Mouse (Mus musculus) liver, adult 2 months (tissue): ENCODE data around the gene Zdhhc14. TPM values are rescaled to one million over a fixed set of nuclear protein-coding genes. Genes with fewer than 3 reads are reported as not detected.

ENCODE experiments used
- DNase-seq: peaks from one replicate; pipeline ENCODE4 v3.0.0-alpha.2; 2011; ENCODE audit warnings: low read depth, low spot score; ENCODE audit errors: extremely low read depth
- H3K27ac ChIP-seq: fragments of 200-500 bp; replicated peaks from 2 replicates; pipeline ENCODE4 v1.5.1; 2012; ENCODE audit warnings: low read depth, mild to moderate bottlenecking, control low read depth, inconsistent platforms, low read length; ENCODE audit not compliant: insufficient read depth
- H3K27me3 ChIP-seq: fragments of 200-500 bp; 2 replicates; pipeline ENCODE4 v1.6.1; 2012; ENCODE audit warnings: mild to moderate bottlenecking, moderate library complexity, low read length, inconsistent platforms; ENCODE audit not compliant: control insufficient read depth, insufficient read depth
- H3K36me3 ChIP-seq: fragments of 200-500 bp; 2 replicates; pipeline ENCODE4 v1.6.1; 2012; ENCODE audit warnings: low read length, inconsistent platforms; ENCODE audit not compliant: control insufficient read depth, insufficient read depth
- H3K4me1 ChIP-seq: fragments of 200-500 bp; 2 replicates; pipeline ENCODE4 v1.6.1; 2011; ENCODE audit warnings: low read length; ENCODE audit not compliant: control insufficient read depth, insufficient read depth
- H3K4me3 ChIP-seq: fragments of 200-500 bp; 2 replicates; pipeline ENCODE4 v1.5.1; 2011; ENCODE audit warnings: low read depth, mild to moderate bottlenecking, control low read depth, low read length, moderate library complexity; ENCODE audit not compliant: insufficient read depth
- H3K79me2 ChIP-seq: fragments of 200-500 bp; 2 replicates; pipeline ENCODE4 v1.6.1; 2012; ENCODE audit warnings: inconsistent platforms, mild to moderate bottlenecking, low read length, moderate library complexity; ENCODE audit not compliant: control insufficient read depth, insufficient read depth
- H3K9ac ChIP-seq: fragments of 200-500 bp; 2 replicates; pipeline ENCODE4 v1.6.1; 2012; ENCODE audit warnings: low read depth, mild to moderate bottlenecking, control low read depth, inconsistent platforms, low read length
- CTCF ChIP-seq: fragments of 200-500 bp; IDR thresholded peaks from 2 replicates; pipeline ENCODE4 v1.5.1; 2011; ENCODE audit warnings: low read depth, low read length, control low read depth
- POLR2A ChIP-seq: fragments of 200-500 bp; IDR thresholded peaks from 2 replicates; pipeline ENCODE4 v1.6.1; 2011; ENCODE audit warnings: low read length, control low read depth; ENCODE audit not compliant: insufficient read depth; ENCODE audit errors: extremely low read depth
- WGBS: fragments of 180-500 bp; shearing (Covaris S2); methylation state at CpG from one replicate; pipeline ENCODE4 v1.1.7; 2018; 5-methylcytosine and 5-hydroxymethylcytosine counted together
- polyA plus RNA-seq: library from polyadenylated mRNA; depleted of rRNA; stranded (reverse); fragments of >200 nt; gene quantifications from 2 replicates; pipeline ENCODE4 v1.2.3, GENCODE M21; 2012
- total RNA-seq: library from RNA; depleted of rRNA; stranded (reverse); fragments of >200 nt; gene quantifications from 2 replicates; pipeline ENCODE4 v1.2.3, GENCODE M21; 2014

The Zdhhc14 gene
- total and polyA plus RNA-seq, 2 experiments = 0.99 to 1.1 TPM

GRCm38 (mm10) chr17:5780213-5780975, 288.0 kb downstream of the Zdhhc14 start:
- Histone ChIP-seq H3K36me3 (no peaks in the 10 kb centered on the region), H3K27ac (no peak overlapping the region), H3K9ac (no peak overlapping the region), H3K79me2 (no peaks in the 10 kb centered on the region), H3K27me3 (no peaks in the 10 kb centered on the region), H3K4me3 (no peak overlapping the region), H3K4me1 (0 out of 2 replicates have a peak, but pooled peaks cover 2% of the 10 kb centered on the region)
- no peak for TF ChIP-seq POLR2A
- no peak for TF ChIP-seq CTCF
- DNase-seq = no peak
- 82% methylated on average over 5 of the region's 5 CpGs for WGBS

GRCm38 (mm10) chr17:5785238-5785637, 292.9 kb downstream of the Zdhhc14 start:
- no peaks in the 10 kb centered on the region for H3K4me1 ChIP-seq
- no peaks in the 10 kb centered on the region for H3K27me3 ChIP-seq
- H3K9ac ChIP-seq = no peak overlapping the region
- 44% methylated on average over 2 of the region's 2 CpGs for WGBS
- H3K79me2 ChIP-seq = no peaks in the 10 kb centered on the region
- TF ChIP-seq POLR2A = no peak
- TF ChIP-seq CTCF = no peak
- no peaks in the 10 kb centered on the region for H3K36me3 ChIP-seq
- DNase-seq = no peak
- no peak overlapping the region for H3K4me3 ChIP-seq
- no peak overlapping the region for H3K27ac ChIP-seq

GRCm38 (mm10) chr17:5792164-5792791, 299.9 kb downstream of the Zdhhc14 start:
- 90% methylated on average over 12 of the region's 12 CpGs for WGBS
- TF ChIP-seq CTCF = no peak
- no peak for TF ChIP-seq POLR2A
- H3K79me2 ChIP-seq = no peaks in the 10 kb centered on the region
- H3K27me3 ChIP-seq = no peaks in the 10 kb centered on the region
- no peak overlapping the region for H3K9ac ChIP-seq
- H3K4me3 ChIP-seq = no peak overlapping the region
- H3K27ac ChIP-seq = no peak overlapping the region
- no peaks in the 10 kb centered on the region for H3K36me3 ChIP-seq
- no peaks in the 10 kb centered on the region for H3K4me1 ChIP-seq
- no peak for DNase-seq

- WGBS = 77% methylated on average over 4 of the region's 4 CpGs
- Histone ChIP-seq H3K4me3 (no peak overlapping the region), H3K4me1 (no peaks in the 10 kb centered on the region), H3K9ac (no peak overlapping the region), H3K27ac (no peak overlapping the region), H3K27me3 (no peaks in the 10 kb centered on the region), H3K36me3 (no peaks in the 10 kb centered on the region), H3K79me2 (no peaks in the 10 kb centered on the region)
- DNase-seq = no peak
- TF ChIP-seq CTCF (no peak), POLR2A (no peak)
These were observed 301.2 kb downstream of the Zdhhc14 start for GRCm38 (mm10) chr17:5793593-5793992.

GRCm38 (mm10) chr17:5794276-5794675, 301.9 kb downstream of the Zdhhc14 start:
- no peak for DNase-seq
- H3K4me3 ChIP-seq = no peak overlapping the region
- H3K9ac ChIP-seq = no peak overlapping the region
- WGBS = 81% methylated on average over 5 of the region's 5 CpGs
- no peaks in the 10 kb centered on the region for H3K36me3 ChIP-seq
- H3K4me1 ChIP-seq = no peaks in the 10 kb centered on the region
- no peak for TF ChIP-seq CTCF
- no peak for TF ChIP-seq POLR2A
- H3K79me2 ChIP-seq = no peaks in the 10 kb centered on the region
- no peaks in the 10 kb centered on the region for H3K27me3 ChIP-seq
- no peak overlapping the region for H3K27ac ChIP-seq

- no peak for TF ChIP-seq CTCF
- TF ChIP-seq POLR2A = no peak
- Histone ChIP-seq H3K36me3 (no peaks in the 10 kb centered on the region), H3K4me3 (no peak overlapping the region), H3K79me2 (no peaks in the 10 kb centered on the region), H3K9ac (no peak overlapping the region), H3K27me3 (no peaks in the 10 kb centered on the region), H3K4me1 (no peaks in the 10 kb centered on the region), H3K27ac (no peak overlapping the region)
- no peak for DNase-seq
- 63% methylated on average over 5 of the region's 5 CpGs for WGBS
These were observed 303.0 kb downstream of the Zdhhc14 start for GRCm38 (mm10) chr17:5795369-5795768.
